16 mouse cellular contexts compared by ENCODE assay signal in genomic region chr9:119407884-119408283, GRCm38 (mm10). TPM values are rescaled to one million over a fixed set of nuclear protein-coding genes. Genes with fewer than 3 reads are reported as not detected.
DNase-seq lines count a peak whose midpoint lies in the region; ATAC-seq lines count a peak whose summit lies in the region.
"Had no signal": no experiment of that assay in that cellular context is flagged by ENCODE, and none has a peak within 500 bp of the region (broad histone marks: within the 10 kb centered on the region; RNA-seq: fewer than 3 reads in every experiment).

No protein-coding gene starts in this region.

- intact Hi-C loops in left cerebral cortex, postnatal 14 days (cut with DNase I) = no loop called here

- H3K27me3 ChIP-seq in limb, embryonic 12.5 days = no peaks in the 10 kb centered on the region
- H3K27me3 ChIP-seq in limb, embryonic 10.5 days (ENCODE audit: low read depth, poor library complexity, severe bottlenecking) = no peaks in the 10 kb centered on the region
- H3K27me3 ChIP-seq: hindbrain, embryonic 15.5 days had no signal

- peaks cover 13% of the 10 kb centered on the region; the same call in 1 of the 2 replicates for H3K9me3 ChIP-seq in limb, embryonic 12.5 days
- H3K9me3 ChIP-seq in limb, embryonic 10.5 days (replicated peaks) = peaks cover under 1% of the 10 kb centered on the region; the same call in 1 of the 2 replicates
- H3K9me3 ChIP-seq: hindbrain, embryonic 15.5 days had no signal

- DNase-seq in adrenal gland, postnatal 10 days = peak; percentile 34
- DNase-seq in adrenal gland, postnatal 25 days = no peak
- DNase-seq in limb, embryonic 10.5 days (ENCODE audit: low spot score) = no peak
- DNase-seq in gastrocnemius, postnatal 10 days = peak; percentile 34
- DNase-seq in kidney, postnatal 14 days = peak; percentile 68
- no peak for DNase-seq in urinary bladder, adult 2 months (ENCODE audit: low spot score)
- DNase-seq in left cerebral cortex, postnatal 14 days (ENCODE audit: low spot score in 2 of 2) = no peak
- DNase-seq: cerebellum, adult 11 months; layer of hippocampus, adult 9-11 months; liver, embryonic 13.5 days had no signal

- no peak overlapping the region for H3K4me2 ChIP-seq in limb, embryonic 12.5 days
- H3K4me2 ChIP-seq: hindbrain, embryonic 15.5 days; liver, embryonic 13.5 days had no signal

- H3K27ac ChIP-seq in limb, embryonic 12.5 days = no peak overlapping the region
- H3K27ac ChIP-seq in limb, embryonic 10.5 days = no peak overlapping the region
- H3K27ac ChIP-seq: hindbrain, embryonic 15.5 days; liver, embryonic 13.5 days had no signal

- H3K9ac ChIP-seq in limb, embryonic 12.5 days (replicated peaks) = 0 out of 2 replicates have a peak overlapping the region, but pooled peaks have one; percentile 4
- H3K9ac ChIP-seq: hindbrain, embryonic 15.5 days; liver, embryonic 13.5 days had no signal

- 75% methylated on average over 15 of the region's 15 CpGs for WGBS in limb, embryonic 12.5 days
- WGBS in limb, embryonic 10.5 days = 82% methylated on average over 15 of the region's 15 CpGs

- ATAC-seq in limb, embryonic 12.5 days (ENCODE audit: insufficient number of reproducible peaks, insufficient read depth, low FRiP score, low TSS enrichment, low read depth) = no peak
- ATAC-seq: activated CD4-positive, CD25-positive, alpha-beta regulatory T cell, adult 4 months had no signal

- peaks cover 47% of the 10 kb centered on the region for H3K4me1 ChIP-seq in limb, embryonic 12.5 days (replicated peaks)
- peaks cover 45% of the 10 kb centered on the region for H3K4me1 ChIP-seq in limb, embryonic 10.5 days

- H3K4me3 ChIP-seq in limb, embryonic 12.5 days (replicated peaks) = no peak overlapping the region
- no peak overlapping the region for H3K4me3 ChIP-seq in limb, embryonic 10.5 days
- H3K4me3 ChIP-seq: hindbrain, embryonic 15.5 days; liver, embryonic 13.5 days had no signal

- H3K36me3 ChIP-seq in limb, embryonic 12.5 days = peaks cover 42% of the 10 kb centered on the region
- H3K36me3 ChIP-seq in limb, embryonic 10.5 days = peaks cover 80% of the 10 kb centered on the region
- H3K36me3 ChIP-seq: hindbrain, embryonic 15.5 days; liver, embryonic 13.5 days had no signal

RNA-seq across cellular contexts. Expression of gene Acvr2b, which starts 6.0 kb away (rescaled TPM):
- total RNA-seq in adrenal gland, postnatal 10 days (2021) = 10 to 100 TPM in 1 of 2 experiments, 1 to 10 TPM in 1; 5.7 to 10.6 TPM
- total RNA-seq in adrenal gland, postnatal 25 days (2021) = 10.2 and 10.5 TPM in 2 replicates
- 48.9 and 50.5 TPM in 2 replicates for polyA plus RNA-seq in limb, embryonic 12.5 days (2016; fragmentation: Nextera tagmentation; extraction: Ambion mirVana)
- 74.7 and 92.6 TPM in 2 replicates for polyA plus RNA-seq in limb, embryonic 10.5 days (2016; fragmentation: Nextera tagmentation; extraction: Ambion mirVana)
- 10 to 100 TPM in 1 of 2 experiments, 1 to 10 TPM in 1; 7.5 to 14.3 TPM for total RNA-seq in gastrocnemius, postnatal 10 days (2021)
- 2.3 and 3.7 TPM in 2 replicates for polyA plus RNA-seq in urinary bladder, adult 2 months (2012; rRNA removed)
- 10 to 100 TPM; 12.7 to 14.6 TPM for total RNA-seq in left cerebral cortex, postnatal 14 days (2021)
- polyA plus RNA-seq: activated CD4-positive, CD25-positive, alpha-beta regulatory T cell, adult 4 months had no signal

RNA-seq across cellular contexts. Expression of gene Exog, which starts 36.9 kb away (rescaled TPM):
- 1 to 10 TPM; 4.1 to 4.9 TPM for total RNA-seq in adrenal gland, postnatal 10 days (2021)
- total RNA-seq in adrenal gland, postnatal 25 days (2021) = 4.6 and 5.1 TPM in 2 replicates
- 48.5 and 50.8 TPM in 2 replicates for polyA plus RNA-seq in limb, embryonic 12.5 days (2016; fragmentation: Nextera tagmentation; extraction: Ambion mirVana)
- polyA plus RNA-seq in limb, embryonic 10.5 days (2016; fragmentation: Nextera tagmentation; extraction: Ambion mirVana) = 39.7 and 44.6 TPM in 2 replicates
- 1 to 10 TPM; 2.4 to 3.1 TPM for total RNA-seq in gastrocnemius, postnatal 10 days (2021)
- 4.8 and 5.7 TPM in 2 replicates for polyA plus RNA-seq in urinary bladder, adult 2 months (2012; rRNA removed)
- total RNA-seq in left cerebral cortex, postnatal 14 days (2021) = 10 to 100 TPM; 23.8 to 24.7 TPM

RNA-seq across cellular contexts. Expression of gene Slc22a14, which starts 42.5 kb away (rescaled TPM):
- total RNA-seq in adrenal gland, postnatal 10 days (2021) = under 1 TPM in 1 of 2 experiments, not detected in 1; 0.42 TPM
- not detected in 2 replicates for total RNA-seq in adrenal gland, postnatal 25 days (2021)
- not detected in 2 replicates for polyA plus RNA-seq in limb, embryonic 12.5 days (2016; fragmentation: Nextera tagmentation; extraction: Ambion mirVana)
- polyA plus RNA-seq in limb, embryonic 10.5 days (2016; fragmentation: Nextera tagmentation; extraction: Ambion mirVana) = not detected in 2 replicates
- not detected for total RNA-seq in gastrocnemius, postnatal 10 days (2021)
- polyA plus RNA-seq in urinary bladder, adult 2 months (2012; rRNA removed) = 0.16 and 0.40 TPM in 2 replicates
- total RNA-seq in left cerebral cortex, postnatal 14 days (2021) = not detected
- total RNA-seq: gastrocnemius, postnatal 4 days had no signal
- polyA plus RNA-seq: activated CD4-positive, CD25-positive, alpha-beta regulatory T cell, adult 4 months; hindbrain, embryonic 15.5 days; liver, embryonic 13.5 days; neural tube, embryonic 11.5 days; small intestine, adult 2 months had no signal

RNA-seq across cellular contexts. Expression of gene Xylb, which starts 50.7 kb away (rescaled TPM):
- 10 to 100 TPM in 1 of 2 experiments, 1 to 10 TPM in 1; 6.6 to 14.2 TPM for total RNA-seq in adrenal gland, postnatal 10 days (2021)
- total RNA-seq in adrenal gland, postnatal 25 days (2021) = 1.3 and 2.6 TPM in 2 replicates
- 7.6 and 8.3 TPM in 2 replicates for polyA plus RNA-seq in limb, embryonic 12.5 days (2016; fragmentation: Nextera tagmentation; extraction: Ambion mirVana)
- 11.4 and 12.8 TPM in 2 replicates for polyA plus RNA-seq in limb, embryonic 10.5 days (2016; fragmentation: Nextera tagmentation; extraction: Ambion mirVana)
- total RNA-seq in gastrocnemius, postnatal 10 days (2021) = under 1 TPM; 0.47 to 0.88 TPM
- polyA plus RNA-seq in urinary bladder, adult 2 months (2012; rRNA removed) = 1.4 and 1.6 TPM in 2 replicates
- 1 to 10 TPM; 3.8 to 3.9 TPM for total RNA-seq in left cerebral cortex, postnatal 14 days (2021)

Comparison
In these comparisons a context has a peak if more than half of its experiments do, and no peak if none do; other contexts are left out.
1. DNase-seq: peak in adrenal gland, postnatal 10 days (single experiment), gastrocnemius, postnatal 10 days (single experiment) and kidney, postnatal 14 days (single experiment); none in adrenal gland, postnatal 25 days (single experiment), limb, embryonic 10.5 days (single experiment), urinary bladder, adult 2 months (single experiment) and left cerebral cortex, postnatal 14 days (0 of 2).